Mouse (Mus musculus): Measurements from ENCODE around the gene Bmp2k.

- TF ChIP-seq GATA1 (IDR thresholded peaks at IDR 0.05; ENCODE audit: borderline replicate concordance, low read length) (no peak), FLI1 (IDR thresholded peaks at IDR 0.05; ENCODE audit: low read length) (no peak)
These were observed 132.1 kb downstream of the Bmp2k start for GRCm38 (mm10) chr5:97129589-97129988.

All from megakaryocyte, embryonic 14.5 days (primary cell).